Mouse (Mus musculus) E14TG2a.4 (cell line): ENCODE measurements at regions not wholly inside any gene's neighbourhood (a gene's known extent, or its start where the extent isn't known, plus 50 kb on each side); places are given as distances from the start of the nearest gene placed in this dataset.

Experiments used
- CTCF ChIP-seq: conservative IDR thresholded peaks from 2 replicates; pipeline ENCODE4 v1.5.1; 2014; ENCODE audit warnings: low read length
- POU5F1 ChIP-seq: IDR thresholded peaks from 2 replicates; pipeline ENCODE4 v1.6.1; 2014; ENCODE audit warnings: low read length, borderline replicate concordance

DNA sequence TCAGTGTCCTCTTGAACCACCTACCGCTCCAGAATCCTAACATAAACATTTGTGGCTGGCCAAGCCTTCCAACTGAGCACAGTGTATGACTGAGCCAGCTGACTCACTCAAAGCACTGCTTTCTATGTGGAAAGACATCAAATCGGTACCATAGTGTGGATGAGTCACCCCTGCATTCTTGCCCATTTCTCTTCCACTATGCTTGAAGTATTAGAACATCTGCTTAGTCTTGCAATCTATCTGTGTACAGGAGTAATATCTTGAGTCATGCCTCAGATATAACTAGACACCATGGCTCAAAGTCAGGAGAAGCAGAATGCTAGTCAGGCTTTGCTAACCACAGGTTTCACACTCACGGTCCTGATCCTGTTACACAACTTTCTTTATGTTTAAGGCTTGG is 129.4 kb downstream of the C1d start:
- TF ChIP-seq CTCF (no peak), POU5F1 (no peak)
